Mouse (Mus musculus) gastrocnemius, adult 2 months (tissue): ENCODE measurements around the gene Mknk2. TPM values are rescaled to one million over a fixed set of nuclear protein-coding genes. Genes with fewer than 3 reads are reported as not detected.

Experiments used
- DNase-seq: peaks from one replicate; pipeline ENCODE4 v3.0.0; 2022
- H3K27ac ChIP-seq: fragments of 200-600 bp; 2 replicates; pipeline ENCODE4 v1.8.1; 2022; ENCODE audit warnings: mild to moderate bottlenecking
- H3K4me3 ChIP-seq: fragments of 200-600 bp; 2 replicates; pipeline ENCODE4 v1.8.1; 2022; ENCODE audit warnings: mild to moderate bottlenecking, moderate library complexity
- CTCF ChIP-seq: fragments of 200-600 bp; IDR thresholded peaks from 2 replicates; pipeline ENCODE4 v1.8.1; 2022; ENCODE audit warnings: antibody characterized with exemption, mild to moderate bottlenecking, moderate library complexity
- intact Hi-C: fragments of 180-260 bp; cut with DNase I; formaldehyde crosslinking; loops from one replicate; pipeline ENCODE4 v1.15.1; 2025
- total RNA-seq, 2 experiments: library from RNA; stranded (reverse); gene quantifications; 2 replicates each; pipeline ENCODE4 v1.2.3; 2021

Gene Mknk2
- total RNA-seq, 2 experiments from 2014 or later = 253 TPM

DNA sequence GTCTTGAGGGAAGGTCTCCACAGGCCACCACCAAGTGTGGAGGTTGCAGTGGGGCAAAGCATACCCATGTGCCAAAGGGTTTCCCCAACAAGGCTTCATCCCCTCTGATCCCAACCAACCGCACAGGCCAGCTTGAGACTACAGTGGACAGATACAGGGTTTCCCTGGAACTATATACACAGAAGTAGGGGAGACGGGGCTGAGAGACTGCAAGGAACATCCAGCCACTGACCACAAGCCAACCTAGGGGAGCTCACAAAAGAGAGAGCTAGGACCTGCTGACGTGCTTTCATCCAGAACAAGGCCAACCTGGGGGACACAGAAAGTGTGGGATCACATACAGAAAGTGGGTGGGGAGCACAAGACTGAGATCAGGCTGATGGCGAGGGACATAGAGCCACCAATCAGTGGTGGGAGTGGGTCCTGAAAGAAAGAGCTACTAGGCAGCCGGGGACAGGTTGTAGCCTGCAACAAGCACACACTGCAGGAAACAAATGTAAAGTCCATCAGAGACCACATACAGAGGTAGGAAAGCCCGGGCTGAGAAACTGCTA lies 3.0 kb downstream of the Mknk2 start:
- intact Hi-C loops = loop anchor here (5.0 kb wide), 1 partner anchor 413 kb away; the partner anchor contains the start of genes Dazap1 and Gamt
- TF ChIP-seq CTCF = no peak

DNA sequence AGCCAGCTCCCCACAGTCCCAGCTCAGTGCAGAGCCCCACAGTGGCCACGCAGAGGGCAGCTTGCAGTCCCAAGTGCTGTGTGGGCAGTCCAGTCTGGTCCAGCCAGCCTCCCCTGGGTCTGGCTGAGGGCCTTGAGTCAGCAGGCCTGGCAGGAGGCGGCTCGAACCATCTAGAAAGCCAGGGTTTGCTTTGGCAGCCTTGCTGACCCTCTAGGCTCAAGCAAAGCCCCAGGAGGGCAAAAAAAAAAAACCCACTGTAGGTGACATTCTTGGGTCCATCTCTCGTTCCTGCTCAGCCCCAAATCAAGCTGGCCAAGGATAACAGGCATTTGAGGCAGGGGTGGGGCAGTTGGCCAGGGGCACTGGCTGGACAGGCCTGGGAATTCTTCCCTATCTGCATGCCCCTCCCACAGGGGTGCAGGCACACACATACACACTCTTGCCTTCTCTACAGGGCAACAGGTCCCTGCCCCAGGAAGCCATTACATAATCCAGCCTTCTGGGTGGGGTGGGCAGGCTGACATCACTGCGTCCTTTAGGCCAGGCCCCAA lies 3.7 kb downstream of the Mknk2 start:
- peak overlapping the region; percentile 98 for H3K4me3 ChIP-seq
- peak overlapping the region; percentile 99 for H3K27ac ChIP-seq
- TF ChIP-seq CTCF = no peak
- DNase-seq = peak; percentile 78
- intact Hi-C loops = no loop called here

More for the DNA sequence above, 3.0 kb downstream of the Mknk2 start:
- H3K27ac ChIP-seq = peak overlapping the region; percentile 99
- H3K4me3 ChIP-seq = peak overlapping the region; percentile 98
- DNase-seq = no peak

DNA sequence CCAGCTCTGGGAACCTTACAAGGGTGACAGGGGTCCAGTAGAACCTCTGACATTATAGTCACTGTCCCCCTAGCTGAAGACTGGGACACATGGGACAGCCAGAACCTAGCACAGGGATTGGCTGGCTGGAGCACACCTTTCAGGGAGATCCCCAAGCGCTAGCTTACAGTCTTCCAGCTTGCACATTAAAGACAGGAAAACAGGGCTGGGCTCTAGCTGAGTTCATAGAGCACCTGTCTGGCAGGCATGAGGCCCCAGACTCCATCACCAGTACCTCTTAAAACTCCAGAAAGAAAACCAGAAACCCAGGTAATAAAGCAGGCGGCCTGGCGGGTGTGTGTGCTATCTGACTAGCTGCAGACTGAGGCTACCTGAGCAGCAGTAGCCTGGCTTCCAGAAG lies 4.2 kb downstream of the Mknk2 start:
- H3K4me3 ChIP-seq = peak overlapping the region; percentile 98
- no peak for TF ChIP-seq CTCF
- peak overlapping the region; percentile 99 for H3K27ac ChIP-seq
- no peak for DNase-seq
- intact Hi-C loops = no loop called here

DNA sequence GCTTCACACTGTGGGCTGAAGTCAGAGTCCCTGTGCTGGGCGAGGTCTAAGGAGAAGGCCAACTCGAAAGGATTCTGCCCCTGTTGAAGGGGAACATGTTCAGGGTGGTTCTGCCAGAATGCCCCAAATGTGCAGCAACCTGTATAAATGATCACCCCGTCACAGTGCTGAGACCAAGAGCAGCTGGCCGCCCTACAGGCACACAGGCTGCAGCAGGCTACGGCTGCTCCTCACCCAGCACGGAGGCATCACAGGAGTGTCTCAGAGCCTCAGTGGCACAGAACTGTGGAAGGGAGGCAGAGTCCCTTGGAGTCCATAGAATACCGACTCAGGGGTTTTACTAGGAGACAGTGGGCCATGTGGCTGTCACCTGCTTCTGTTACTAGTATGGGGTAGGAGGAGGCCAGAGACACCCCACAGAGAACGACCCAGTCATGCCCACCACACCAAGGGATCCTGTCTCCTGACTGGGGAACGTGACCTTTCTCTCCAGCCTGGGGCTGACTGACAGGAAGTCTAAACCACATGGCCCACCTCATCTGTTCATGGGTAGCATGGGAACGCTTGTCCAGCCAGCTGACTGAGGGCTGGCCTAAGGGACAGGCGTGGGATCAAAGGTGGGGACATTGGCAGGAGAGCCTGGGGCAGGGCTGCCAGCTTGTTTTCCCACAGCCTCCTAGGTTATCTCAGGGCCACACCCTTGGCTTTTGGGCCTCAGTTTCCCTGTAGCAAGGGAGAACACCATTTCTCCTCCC lies 5.8 kb downstream of the Mknk2 start:
- Histone ChIP-seq H3K4me3 (peak overlapping the region; percentile 98), H3K27ac (peak overlapping the region; percentile 99)
- DNase-seq = peak; percentile 79
- no peak for TF ChIP-seq CTCF
- intact Hi-C loops = no loop called here

DNA sequence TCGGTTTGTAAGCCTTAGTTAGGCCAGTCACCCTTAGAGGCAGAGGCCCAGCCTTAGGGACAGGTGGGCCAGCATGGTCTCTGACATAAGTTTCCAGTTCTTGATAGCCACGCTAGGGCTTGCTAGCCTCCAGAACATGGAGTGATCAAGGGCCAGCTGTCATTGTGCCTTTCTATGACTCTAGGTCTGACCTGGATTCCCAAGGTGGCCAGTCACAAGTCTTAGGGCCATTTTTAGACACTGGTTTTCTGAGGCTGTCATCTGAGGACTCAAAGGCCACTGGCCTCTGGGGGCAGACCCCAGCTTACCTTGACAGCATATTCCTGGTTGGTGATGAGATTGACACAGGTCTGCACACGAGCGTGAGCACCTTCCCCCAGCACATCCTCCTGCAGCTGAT lies 6.7 kb downstream of the Mknk2 start:
- H3K27ac ChIP-seq = peak overlapping the region; percentile 99

DNA sequence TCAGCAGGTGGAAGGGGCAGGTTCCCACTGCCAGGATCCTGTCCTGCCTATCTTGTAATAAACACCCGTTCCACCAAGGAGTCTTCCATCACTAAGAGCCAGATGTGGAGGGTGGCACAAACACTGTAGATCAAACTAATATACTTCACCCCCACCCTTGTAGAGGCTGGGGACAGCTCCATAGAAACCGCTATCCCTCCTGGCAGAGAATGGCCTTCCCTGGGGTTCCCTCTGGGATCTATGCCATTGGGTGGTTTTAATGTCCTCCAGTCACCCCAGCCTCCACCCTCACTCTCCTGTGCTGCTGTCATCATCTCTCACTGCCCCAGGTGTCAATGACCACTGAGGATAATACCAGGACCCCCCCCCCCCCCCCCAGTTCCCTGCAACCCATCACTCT lies 7.4 kb downstream of the Mknk2 start:
- peak; percentile 45 for DNase-seq
- Histone ChIP-seq H3K4me3 (peak overlapping the region; percentile 98), H3K27ac (peak overlapping the region; percentile 99)
- intact Hi-C loops = no loop called here
- no peak for TF ChIP-seq CTCF

More for the DNA sequence above, 6.7 kb downstream of the Mknk2 start:
- intact Hi-C loops = no loop called here
- no peak for TF ChIP-seq CTCF
- DNase-seq = peak; percentile 83
- peak overlapping the region; percentile 98 for H3K4me3 ChIP-seq

DNA sequence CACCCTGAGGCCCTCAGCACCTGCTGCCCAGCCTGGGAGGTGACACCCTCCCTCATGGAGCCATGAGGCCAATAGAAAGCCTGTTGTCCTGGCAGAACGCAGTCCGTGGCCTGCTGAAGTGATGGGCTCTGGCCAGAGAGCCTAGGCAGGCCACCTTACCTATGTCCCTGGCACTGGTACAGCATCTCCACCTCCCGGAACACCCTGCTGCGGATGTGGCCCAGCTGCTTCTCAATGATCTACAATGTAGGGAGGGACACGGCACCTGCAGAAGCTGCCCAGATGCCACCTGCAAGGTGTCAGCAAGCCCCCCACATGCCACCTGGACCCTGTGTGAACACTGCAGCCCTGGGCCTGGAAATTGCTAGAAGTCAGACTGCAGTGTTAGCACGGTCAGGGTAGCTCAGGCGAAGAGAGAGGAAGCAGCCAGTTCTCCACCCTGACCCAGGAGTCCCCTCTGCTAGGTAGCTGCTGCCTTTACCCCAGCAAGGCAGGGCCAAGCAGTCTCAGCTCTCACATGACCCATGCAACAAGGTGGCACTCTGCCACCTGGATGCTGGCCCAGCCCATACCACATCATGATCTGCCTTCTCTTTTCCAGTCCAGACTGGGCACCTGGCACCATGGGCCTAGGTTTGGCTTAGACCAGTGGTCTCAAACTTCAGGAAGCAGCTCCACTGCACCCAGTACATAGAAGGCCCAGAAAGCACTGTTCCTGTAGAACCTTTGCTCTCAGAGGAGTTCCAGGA lies 8.0 kb downstream of the Mknk2 start:
- H3K27ac ChIP-seq = peak overlapping the region; percentile 99

DNA sequence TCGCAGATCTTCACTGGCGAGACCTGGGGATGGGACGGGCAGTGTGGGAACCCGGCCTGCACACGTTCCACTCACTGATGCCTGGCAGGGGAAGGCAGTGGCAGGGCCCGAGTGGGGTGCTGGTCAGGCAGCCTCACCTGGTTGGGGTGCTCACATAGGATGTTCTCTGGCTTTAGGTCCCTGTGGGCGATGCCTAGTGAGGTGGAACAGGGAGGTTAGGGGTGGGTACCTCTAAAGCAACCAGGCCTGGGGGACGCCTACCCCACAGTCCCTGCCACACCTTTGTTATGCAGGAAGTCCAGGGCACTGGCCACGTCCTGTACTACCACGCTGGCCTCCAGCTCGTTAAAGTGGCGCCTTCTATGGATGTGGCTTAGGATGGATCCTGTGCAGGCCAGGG lies 8.9 kb downstream of the Mknk2 start:
- H3K4me3 ChIP-seq = peak overlapping the region; percentile 98
- no peak for DNase-seq
- TF ChIP-seq CTCF = no peak
- peak overlapping the region; percentile 99 for H3K27ac ChIP-seq
- intact Hi-C loops = no loop called here

More for the DNA sequence above, 8.0 kb downstream of the Mknk2 start:
- DNase-seq = peak; percentile 91
- intact Hi-C loops = no loop called here
- H3K4me3 ChIP-seq = peak overlapping the region; percentile 98
- TF ChIP-seq CTCF = no peak

DNA sequence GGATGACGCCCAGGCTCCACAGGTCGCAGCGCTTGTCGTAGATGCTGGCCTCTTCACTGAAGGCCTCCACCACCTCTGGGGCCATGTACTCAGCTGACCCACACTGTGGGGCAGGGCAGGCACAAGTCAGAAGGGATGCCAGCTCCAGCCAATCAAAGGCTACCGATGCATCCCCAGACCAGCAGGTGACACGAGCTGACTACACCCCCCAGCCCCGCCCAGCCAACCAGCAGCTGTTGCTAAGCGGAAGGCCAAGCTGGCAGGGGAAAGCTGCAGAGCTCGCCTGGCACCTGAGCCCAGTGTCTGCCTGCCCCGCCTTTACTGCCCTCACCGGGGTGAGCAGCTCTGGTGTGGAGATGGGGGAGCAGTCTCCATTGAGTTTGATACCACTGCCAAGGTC lies 9.3 kb downstream of the Mknk2 start:
- peak; percentile 94 for DNase-seq
- TF ChIP-seq CTCF = no peak
- intact Hi-C loops = no loop called here
- Histone ChIP-seq H3K4me3 (peak overlapping the region; percentile 98), H3K27ac (peak overlapping the region; percentile 99)

DNA sequence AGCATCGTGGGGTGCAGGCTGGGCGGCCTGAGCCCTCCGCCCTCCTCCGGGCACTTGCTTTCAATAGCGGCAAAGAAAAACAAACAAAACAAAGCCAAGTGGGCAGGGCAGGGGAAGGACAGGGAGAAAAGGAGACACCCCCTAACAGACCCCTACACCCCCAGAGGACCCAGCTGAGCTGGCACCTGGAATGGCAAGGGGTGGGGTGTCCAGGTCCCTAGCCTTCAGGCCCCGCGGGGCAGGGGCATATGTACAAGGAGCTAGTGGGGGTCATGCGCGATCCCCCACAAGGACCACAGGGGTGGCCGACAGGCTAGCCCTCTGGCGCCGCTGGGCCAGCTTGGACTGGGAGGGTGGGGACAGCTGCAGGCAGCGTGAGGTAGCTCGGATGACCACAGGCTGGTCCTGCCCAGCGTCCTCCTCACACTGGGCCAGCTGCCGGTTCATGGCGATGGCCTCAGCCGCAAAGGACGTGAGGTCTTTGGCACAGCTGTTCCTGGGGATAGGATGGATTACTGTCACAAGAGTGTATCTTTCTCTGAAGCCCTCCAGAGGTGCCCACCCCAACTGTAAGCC lies 11.0 kb downstream of the Mknk2 start:
- DNase-seq = peak; percentile 90
- intact Hi-C loops = no loop called here
- H3K27ac ChIP-seq = peak overlapping the region; percentile 99

DNA sequence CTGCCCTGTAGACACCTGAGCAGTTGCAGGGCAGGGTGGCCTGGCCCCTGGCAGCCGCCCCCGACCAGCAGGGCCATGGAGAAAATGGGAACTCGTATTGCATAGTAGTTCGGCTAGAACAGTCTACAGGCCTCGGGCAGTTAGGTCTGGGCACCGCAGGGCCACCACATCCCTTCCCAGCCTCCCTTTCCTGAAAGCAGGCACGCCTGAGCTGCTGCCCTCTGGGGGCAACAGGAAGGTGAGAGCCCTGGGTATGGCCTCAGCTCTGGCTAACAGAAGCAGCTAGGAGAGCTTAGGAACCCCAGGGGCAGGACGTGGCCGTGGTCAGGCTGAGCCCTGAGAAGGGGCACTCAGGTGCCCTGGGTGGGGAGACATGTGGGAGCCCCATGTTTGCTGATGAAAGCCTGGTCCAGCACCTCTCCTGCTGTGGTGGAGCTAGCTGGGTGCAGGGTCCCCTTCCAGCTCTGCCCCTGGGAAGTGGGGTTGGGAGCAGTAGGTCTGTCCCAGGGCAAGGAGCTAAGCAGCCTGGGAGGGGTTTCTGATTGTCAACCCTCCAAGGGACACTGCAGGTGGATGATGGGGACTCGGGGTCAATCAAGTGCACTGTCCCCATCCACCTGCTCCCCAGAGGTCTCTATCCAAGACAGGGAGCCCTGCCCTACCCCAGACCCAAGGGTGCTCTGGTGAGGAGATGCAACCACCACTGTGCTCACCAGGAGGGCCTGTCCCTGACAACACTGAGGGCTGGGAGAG lies 11.8 kb downstream of the Mknk2 start:
- intact Hi-C loops = no loop called here
- DNase-seq = peak; percentile 57
- H3K4me3 ChIP-seq = peak overlapping the region; percentile 98

More for the DNA sequence above, 11.0 kb downstream of the Mknk2 start:
- H3K4me3 ChIP-seq = peak overlapping the region; percentile 98
- TF ChIP-seq CTCF = no peak

DNA sequence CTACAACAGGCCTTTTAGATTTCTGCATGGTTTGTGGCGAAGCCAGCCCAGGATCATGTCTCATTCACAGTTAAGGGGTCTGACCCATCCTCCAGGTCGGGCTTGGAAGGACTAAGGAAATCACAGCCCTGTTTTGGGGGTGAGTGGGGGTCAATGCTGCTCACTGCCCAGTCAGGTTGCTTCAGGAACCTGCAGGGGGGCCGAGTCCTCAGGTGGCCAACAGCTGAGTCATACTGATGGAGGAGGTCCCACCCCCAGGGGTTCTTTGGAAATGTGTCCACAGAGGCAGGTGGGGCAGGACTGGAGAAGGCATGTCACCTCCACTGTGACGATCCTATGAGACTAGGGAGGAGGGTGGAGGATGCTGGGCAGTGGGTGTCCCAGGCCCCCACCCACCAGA lies 12.5 kb downstream of the Mknk2 start:
- DNase-seq = peak; percentile 63
- intact Hi-C loops = no loop called here
- no peak for TF ChIP-seq CTCF
- Histone ChIP-seq H3K27ac (peak overlapping the region; percentile 99), H3K4me3 (peak overlapping the region; percentile 98)

More for the DNA sequence above, 11.8 kb downstream of the Mknk2 start:
- H3K27ac ChIP-seq = peak overlapping the region; percentile 99
- TF ChIP-seq CTCF = peak; percentile 15; the same call in 1 of the 2 replicates
